29 mouse cellular contexts compared by ENCODE assay signal in genomic region chr17:44058145-44058544, GRCm38 (mm10). TPM values are rescaled to one million over a fixed set of nuclear protein-coding genes. Genes with fewer than 3 reads are reported as not detected.
DNase-seq lines count a peak whose midpoint lies in the region; ATAC-seq and TF ChIP-seq lines count a peak whose summit lies in the region.
"Had no signal": no experiment of that assay in that cellular context is flagged by ENCODE, and none has a peak within 500 bp of the region (broad histone marks: within the 10 kb centered on the region; RNA-seq: fewer than 3 reads in every experiment).

No protein-coding gene starts in this region.

- no peaks in the 10 kb centered on the region for H3K27me3 ChIP-seq in MEL (ENCODE audit: control insufficient read depth in 1 of 2, insufficient read depth in 2 of 2, low read length in 2 of 2)
- no peaks in the 10 kb centered on the region for H3K27me3 ChIP-seq in cerebellum, adult 2 months (ENCODE audit: control insufficient read depth, insufficient read depth, low read length)
- H3K27me3 ChIP-seq: embryonic facial prominence, embryonic 12.5 days; embryonic facial prominence, embryonic 15.5 days; forebrain, embryonic 13.5 days; heart, embryonic 12.5 days; heart, embryonic 15.5 days; hindbrain, embryonic 13.5 days; intestine, embryonic 15.5 days had no signal

- no peak for TF ChIP-seq POLR2A in MEL (IDR thresholded peaks at IDR 0.05; ENCODE audit: control insufficient read depth in 1 of 2, insufficient read depth in 1 of 2, low read depth in 1 of 2, low read length in 2 of 2, poor library complexity in 1 of 2)
- no peak for TF ChIP-seq POLR2A in cerebellum, adult 2 months (IDR thresholded peaks at IDR 0.05; ENCODE audit: borderline replicate concordance, insufficient read depth, low read length)

- H3K4me3 ChIP-seq in MEL (ENCODE audit: control insufficient read depth in 1 of 2, insufficient read depth in 1 of 2, low read depth in 2 of 2, low read length in 2 of 2) = no peak overlapping the region
- no peak overlapping the region for H3K4me3 ChIP-seq in cerebellum, adult 2 months (replicated peaks; ENCODE audit: insufficient read depth, low read depth, low read length)
- H3K4me3 ChIP-seq: embryonic facial prominence, embryonic 12.5 days; embryonic facial prominence, embryonic 15.5 days; erythroblast, embryonic 14.5 days; forebrain, embryonic 10.5 days; forebrain, embryonic 13.5 days; heart, embryonic 12.5 days; heart, embryonic 15.5 days; hindbrain, embryonic 10.5 days; hindbrain, embryonic 13.5 days; intestine, embryonic 15.5 days had no signal

- H3K9me3 ChIP-seq in MEL (replicated peaks; ENCODE audit: insufficient read depth, low read length) = no peaks in the 10 kb centered on the region
- H3K9me3 ChIP-seq: embryonic facial prominence, embryonic 12.5 days; embryonic facial prominence, embryonic 15.5 days; forebrain, embryonic 10.5 days; forebrain, embryonic 13.5 days; heart, embryonic 12.5 days; heart, embryonic 15.5 days; hindbrain, embryonic 10.5 days; hindbrain, embryonic 13.5 days; intestine, embryonic 15.5 days had no signal

- no peaks in the 10 kb centered on the region; a peak in 1 of 4 replicates for H3K4me1 ChIP-seq in MEL (ENCODE audit: control insufficient read depth in 1 of 2, insufficient read depth in 2 of 2, low read length in 2 of 2)
- H3K4me1 ChIP-seq in cerebellum, adult 2 months (ENCODE audit: control insufficient read depth, insufficient read depth, low read length) = no peaks in the 10 kb centered on the region
- H3K4me1 ChIP-seq: embryonic facial prominence, embryonic 12.5 days; embryonic facial prominence, embryonic 15.5 days; forebrain, embryonic 10.5 days; forebrain, embryonic 13.5 days; heart, embryonic 12.5 days; heart, embryonic 15.5 days; hindbrain, embryonic 10.5 days; hindbrain, embryonic 13.5 days; intestine, embryonic 15.5 days had no signal

- no peaks in the 10 kb centered on the region; a peak in 1 of 4 replicates for H3K36me3 ChIP-seq in MEL (ENCODE audit: control insufficient read depth in 1 of 2, insufficient read depth in 2 of 2, low read length in 2 of 2)
- H3K36me3 ChIP-seq: embryonic facial prominence, embryonic 12.5 days; embryonic facial prominence, embryonic 15.5 days; forebrain, embryonic 10.5 days; heart, embryonic 12.5 days; heart, embryonic 15.5 days; hindbrain, embryonic 10.5 days; hindbrain, embryonic 13.5 days; intestine, embryonic 15.5 days had no signal

- ATAC-seq in erythroid progenitor cell, adult 5-6 weeks (replicated peaks; ENCODE audit: low FRiP score, poor library complexity, severe bottlenecking) = peak; percentile 63
- ATAC-seq: activated CD4-positive, CD25-positive, alpha-beta regulatory T cell, adult 4 months; CD4-positive, CD25-positive, alpha-beta regulatory T cell, adult 4 months; forebrain, embryonic 13.5 days; forebrain, embryonic 16.5 days; hindbrain, embryonic 16.5 days; intestine, embryonic 15.5 days had no signal

- no peak for TF ChIP-seq CTCF in MEL (IDR thresholded peaks at IDR 0.05 in 2 of 3, conservative IDR thresholded peaks at IDR 0.05 in 1 of 3; ENCODE audit: control insufficient read depth in 1 of 3, insufficient read depth in 1 of 3, low read depth in 2 of 3, low read length in 3 of 3, poor library complexity in 1 of 3, severe bottlenecking in 1 of 3)
- TF ChIP-seq CTCF in cerebellum, adult 2 months (IDR thresholded peaks at IDR 0.05; ENCODE audit: borderline replicate concordance, insufficient read depth, low read depth, low read length) = no peak

- no peak for TF ChIP-seq RAD21 in MEL (IDR thresholded peaks at IDR 0.05; ENCODE audit: low read depth, low read length)

- no peak overlapping the region for H3K27ac ChIP-seq in MEL (ENCODE audit: control insufficient read depth, low read depth, low read length)
- no peak overlapping the region for H3K27ac ChIP-seq in cerebellum, adult 2 months (ENCODE audit: insufficient read depth, low read length)
- H3K27ac ChIP-seq: embryonic facial prominence, embryonic 12.5 days; embryonic facial prominence, embryonic 15.5 days; forebrain, embryonic 10.5 days; forebrain, embryonic 13.5 days; heart, embryonic 15.5 days; hindbrain, embryonic 10.5 days; hindbrain, embryonic 13.5 days; intestine, embryonic 15.5 days had no signal

- peak; percentile 52 for DNase-seq in MEL (ENCODE audit: low read depth, low spot score)
- DNase-seq in c-Kit-positive CD71-positive TER-119-positive erythroid progenitor cells, embryonic 14.5 days (ENCODE audit: low spot score) = peak; percentile 31
- no peak for DNase-seq in gastrocnemius, adult 8-10 months (ENCODE audit: low spot score in 2 of 2)
- no peak for DNase-seq in adrenal gland, postnatal 10 days
- no peak for DNase-seq in cerebellum, adult 2 months
- DNase-seq: adrenal gland, adult 8-10 months; adrenal gland, postnatal 36 days; cerebellum, adult 11-12 months; cerebellum, adult 9-10 months; cerebellum, postnatal 14 days; gastrocnemius, postnatal 14 days; heart, adult 18-20 months; heart, postnatal 10 days; heart, postnatal 36 days had no signal

- H3K79me2 ChIP-seq in MEL (ENCODE audit: control insufficient read depth, insufficient read depth, low read length, poor library complexity) = no peaks in the 10 kb centered on the region

- peak; percentile 59 to 67 for TF ChIP-seq EP300 in MEL (IDR thresholded peaks at IDR 0.05; ENCODE audit: low read depth in 1 of 2, low read length in 2 of 2)

- no peak overlapping the region for H3K9ac ChIP-seq in MEL (ENCODE audit: control insufficient read depth, low read depth, low read length, poor library complexity, severe bottlenecking)
- H3K9ac ChIP-seq: embryonic facial prominence, embryonic 12.5 days; embryonic facial prominence, embryonic 15.5 days; forebrain, embryonic 13.5 days; heart, embryonic 12.5 days; heart, embryonic 15.5 days; hindbrain, embryonic 13.5 days; intestine, embryonic 15.5 days had no signal

TF ChIP-seq in MEL, 35 proteins besides CTCF, POLR2A, EP300 and RAD21:
- TF ChIP-seq CHD1 (IDR thresholded peaks at IDR 0.05; ENCODE audit: low read depth, low read length) (no peak), ZC3H11A (IDR thresholded peaks at IDR 0.05; ENCODE audit: low read depth, low read length) (no peak), USF1 (IDR thresholded peaks at IDR 0.05; ENCODE audit: low read depth, low read length) (no peak), UBTF (IDR thresholded peaks at IDR 0.05; ENCODE audit: borderline replicate concordance, insufficient read depth, low read depth, low read length) (no peak), ZNF384 (IDR thresholded peaks at IDR 0.05; ENCODE audit: low read depth, low read length) (no peak), HCFC1 (IDR thresholded peaks at IDR 0.05; ENCODE audit: low read depth, low read length) (no peak), MXI1 (IDR thresholded peaks at IDR 0.05; ENCODE audit: low read depth, low read length) (no peak), GATA1 (IDR thresholded peaks at IDR 0.05; ENCODE audit: low read depth, low read length) (peak; percentile 34; the same call in 1 of the 2 replicates), MAX (IDR thresholded peaks at IDR 0.05; ENCODE audit: low read length) (no peak), SIN3A (IDR thresholded peaks at IDR 0.05; ENCODE audit: low read length) (no peak), MYC (IDR thresholded peaks at IDR 0.05; ENCODE audit: low read depth, low read length) (no peak), TCF12 (IDR thresholded peaks at IDR 0.05; ENCODE audit: low read depth, low read length) (peak; percentile 69), BHLHE40 (IDR thresholded peaks at IDR 0.05; ENCODE audit: borderline replicate concordance, low read depth, low read length) (no peak), GABPA (IDR thresholded peaks at IDR 0.05; ENCODE audit: low read depth, low read length) (no peak), MAZ (IDR thresholded peaks at IDR 0.05; ENCODE audit: low read depth, low read length) (no peak), TAL1 (IDR thresholded peaks at IDR 0.05; ENCODE audit: low read length) (peak; percentile 55), ETS1 (IDR thresholded peaks at IDR 0.05; ENCODE audit: low read depth, low read length) (no peak), POLR2AphosphoS2 (IDR thresholded peaks at IDR 0.05; ENCODE audit: low read length) (no peak)

RNA-seq across cellular contexts. Expression of gene Enpp5, which starts 20.5 kb away (rescaled TPM):
- total RNA-seq in MEL (2012; rRNA removed) = 5.2 TPM in 2 replicates
- 1 to 10 TPM in 1 of 2 experiments, not detected in 1; 7.0 TPM for polyA plus RNA-seq in MEL (2012; ENCODE audit: insufficient read depth in 1 of 2, insufficient read length in 2 of 2, low read depth in 1 of 2, low replicate concordance in 2 of 2, missing spikeins in 1 of 2)
- total RNA-seq in erythroid progenitor cell, adult 5-6 weeks (2015; ENCODE audit: low replicate concordance) = 2.5 and 6.5 TPM in 2 replicates
- 1.2 and 3.0 TPM in 2 replicates for total RNA-seq in erythroid progenitor cell, adult 5-6 weeks (2017; ENCODE audit: low replicate concordance)
- total RNA-seq in gastrocnemius, adult 8-10 months (2022) = 1 to 10 TPM; 7.7 to 9.6 (median 8.8) TPM
- 10 to 100 TPM; 20.7 to 25.3 TPM for total RNA-seq in adrenal gland, postnatal 10 days (2021)
- 220 and 223 TPM in 2 replicates for polyA plus RNA-seq in cerebellum, adult 2 months (2012; rRNA removed)

RNA-seq across cellular contexts. Expression of gene Enpp4, which starts 47.5 kb away (rescaled TPM):
- total RNA-seq in MEL (2012; rRNA removed) = 13.9 and 15.3 TPM in 2 replicates
- 10 to 100 TPM in 1 of 2 experiments, not detected in 1; 21.7 TPM for polyA plus RNA-seq in MEL (2012; ENCODE audit: insufficient read depth in 1 of 2, insufficient read length in 2 of 2, low read depth in 1 of 2, low replicate concordance in 2 of 2, missing spikeins in 1 of 2)
- total RNA-seq in erythroid progenitor cell, adult 5-6 weeks (2015; ENCODE audit: low replicate concordance) = 13.3 and 15.5 TPM in 2 replicates
- 10.1 and 11.7 TPM in 2 replicates for total RNA-seq in erythroid progenitor cell, adult 5-6 weeks (2017; ENCODE audit: low replicate concordance)
- 10 to 100 TPM; 40.0 to 47.4 (median 44.2) TPM for total RNA-seq in gastrocnemius, adult 8-10 months (2022)
- 10 to 100 TPM; 10.0 to 10.7 TPM for total RNA-seq in adrenal gland, postnatal 10 days (2021)
- 14.4 and 18.2 TPM in 2 replicates for polyA plus RNA-seq in cerebellum, adult 2 months (2012; rRNA removed)

Comparison
In these comparisons a context has a peak if more than half of its experiments do, and no peak if none do; other contexts are left out.
1. DNase-seq: peak in MEL (single experiment) and c-Kit-positive CD71-positive TER-119-positive erythroid progenitor cells, embryonic 14.5 days (single experiment); none in gastrocnemius, adult 8-10 months (0 of 2), adrenal gland, postnatal 10 days (single experiment) and cerebellum, adult 2 months (0 of 2).